Mouse (Mus musculus): ENCODE measurements around the gene Gm9758.
"Not testable (repeated sequence)": the region's sequence is repeated elsewhere in the genome, so short reads cannot be mapped to it uniquely, and the experiment has no call there.

DNA sequence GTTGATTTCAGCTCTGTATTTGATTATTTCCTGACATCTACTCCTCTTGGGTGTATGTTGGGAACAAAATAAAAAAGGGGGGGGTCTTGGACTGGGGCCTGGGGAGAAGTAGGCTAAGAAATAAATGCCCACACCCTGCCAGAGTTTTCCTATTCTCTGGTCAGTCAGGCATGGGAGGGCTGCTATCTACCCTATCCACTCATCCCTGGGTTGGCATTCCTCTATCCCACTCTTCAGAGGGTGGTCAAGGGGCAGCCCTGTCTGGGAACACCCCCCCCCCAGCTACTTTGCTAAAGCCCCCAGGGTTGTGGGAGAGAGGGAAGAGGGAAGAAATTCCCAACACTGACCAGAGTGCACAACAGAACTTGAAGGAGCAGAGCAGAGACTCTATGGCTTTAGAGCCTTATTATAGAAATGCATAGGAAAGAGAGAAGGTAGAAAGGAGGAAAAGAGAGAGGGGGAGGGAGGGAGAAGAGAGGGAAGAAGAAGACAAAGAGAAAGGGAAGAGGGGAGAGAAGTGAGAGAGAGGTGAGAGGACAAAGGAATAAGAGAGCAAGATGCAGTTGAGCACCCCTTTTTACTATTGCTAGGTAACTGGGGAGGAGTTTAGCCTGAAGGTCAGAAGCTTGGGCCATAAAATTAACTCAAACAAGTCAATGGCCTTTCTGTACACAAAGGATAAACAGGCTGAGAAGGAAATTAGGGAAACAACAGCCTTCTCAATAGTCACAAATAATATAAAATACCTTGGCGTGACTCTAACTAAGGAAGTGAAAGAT is 41.4 kb upstream of the Gm9758 start:
- TF ChIP-seq CTCF, EP300 (IDR thresholded peaks at IDR 0.05; ENCODE audit: low read depth): not testable (repeated sequence)
